Mouse (Mus musculus) embryonic facial prominence, embryonic 11.5 days (tissue): Measurements from ENCODE around the gene Fam20b. TPM values are rescaled to one million over a fixed set of nuclear protein-coding genes. Genes with fewer than 3 reads are reported as not detected.

Experiments used
- ATAC-seq: fragments of 200-750 bp; cut with Nextera tagmentation; replicated peaks from 2 replicates; pipeline ENCODE4 v1.8.0; 2017; ENCODE audit warnings: low read depth; ENCODE audit not compliant: insufficient number of reproducible peaks, low FRiP score, low TSS enrichment
- DNase-seq: peaks from one replicate; pipeline ENCODE4 v3.0.0-alpha.2; 2015; ENCODE audit warnings: low spot score
- H3K27ac ChIP-seq: fragments of 300-500 bp; sonication (generic); replicated peaks from 2 replicates; pipeline ENCODE4 v1.5.1; 2014; ENCODE audit warnings: mild to moderate bottlenecking, low read depth, low read length, control low read depth
- H3K27me3 ChIP-seq: fragments of 300-500 bp; sonication (generic); 2 replicates; pipeline ENCODE4 v1.6.1; 2014; ENCODE audit warnings: mild to moderate bottlenecking, low read length, moderate library complexity, mixed read lengths; ENCODE audit not compliant: control insufficient read depth, insufficient read depth
- H3K36me3 ChIP-seq: fragments of 300-500 bp; sonication (generic); replicated peaks from 2 replicates; pipeline ENCODE4 v1.6.1; 2014; ENCODE audit warnings: low read depth, mild to moderate bottlenecking, low read length, moderate library complexity, mixed read lengths; ENCODE audit not compliant: control insufficient read depth, insufficient read depth
- H3K4me1 ChIP-seq: fragments of 300-500 bp; sonication (generic); 2 replicates; pipeline ENCODE4 v1.6.1; 2014; ENCODE audit warnings: low read length, mixed read lengths; ENCODE audit not compliant: control insufficient read depth, insufficient read depth
- H3K4me2 ChIP-seq: fragments of 300-500 bp; sonication (generic); 2 replicates; pipeline ENCODE4 v1.6.1; 2014; ENCODE audit warnings: low read depth, mild to moderate bottlenecking, control low read depth, low read length, moderate library complexity
- H3K4me3 ChIP-seq: fragments of 300-500 bp; sonication (generic); 2 replicates; pipeline ENCODE4 v1.5.1; 2014; ENCODE audit warnings: low read depth, low read length, control low read depth
- H3K9ac ChIP-seq: fragments of 300-500 bp; sonication (generic); replicated peaks from 2 replicates; pipeline ENCODE4 v1.6.1; 2014; ENCODE audit warnings: mild to moderate bottlenecking, control low read depth, low read length
- H3K9me3 ChIP-seq: fragments of 300-500 bp; sonication (generic); replicated peaks from 2 replicates; pipeline ENCODE4 v1.6.1; 2016; ENCODE audit warnings: mild to moderate bottlenecking, low read length, inconsistent platforms, mixed read lengths; ENCODE audit not compliant: control insufficient read depth
- WGBS: fragments of 180-500 bp; shearing (Covaris S2); extraction: QIAGEN DNeasy Blood & Tissue Kit; methylation state at CpG from one replicate; pipeline ENCODE4 v1.1.7; 2014; 5-methylcytosine and 5-hydroxymethylcytosine counted together
- polyA plus RNA-seq: library from polyadenylated mRNA; unstranded; fragments of >200 nt; fragmentation: Nextera tagmentation; extraction: Ambion mirVana; gene quantifications from 2 replicates; pipeline ENCODE4 v1.2.1, GENCODE M21; 2014

Gene Fam20b
- polyA plus RNA-seq, 1 experiment from 2014 or later: 24.0 TPM

GRCm38 (mm10) chr1:156648705-156649104 lies 70.2 kb downstream of the Fam20b start:
- DNase-seq: no peak
- Histone ChIP-seq H3K4me2 (no peak overlapping the region), H3K4me3 (no peak overlapping the region), H3K27me3 (no peaks in the 10 kb centered on the region), H3K36me3 (no peaks in the 10 kb centered on the region), H3K27ac (no peak overlapping the region), H3K9me3 (no peaks in the 10 kb centered on the region), H3K4me1 (no peaks in the 10 kb centered on the region), H3K9ac (no peak overlapping the region)
- no peak for ATAC-seq
- 49% methylated on average over 2 of the region's 2 CpGs for WGBS

DNA sequence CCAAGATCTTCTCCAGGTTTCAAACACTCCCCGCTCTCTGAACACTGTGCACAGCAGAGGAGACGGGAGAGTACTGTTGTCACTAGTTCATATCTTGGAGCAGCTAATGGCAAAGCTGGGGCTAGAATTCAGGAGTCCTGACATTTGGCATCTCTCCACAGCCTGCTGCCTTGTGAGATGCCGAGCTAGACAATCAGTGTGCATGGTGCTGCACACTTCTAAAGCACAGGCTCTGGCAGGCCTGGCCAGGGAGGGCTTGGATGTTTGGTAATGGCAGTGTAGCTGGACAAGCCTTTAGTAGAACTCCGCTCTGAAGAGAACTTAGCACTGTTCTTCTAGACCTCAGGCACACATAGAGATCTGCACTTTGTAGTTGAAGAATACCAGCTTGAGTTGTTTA lies 72.9 kb downstream of the Fam20b start:
- H3K9me3 ChIP-seq: no peaks in the 10 kb centered on the region
- ATAC-seq (no peak), DNase-seq (no peak)
- no peaks in the 10 kb centered on the region for H3K36me3 ChIP-seq
- H3K4me2 ChIP-seq: no peak overlapping the region
- no peak overlapping the region for H3K27ac ChIP-seq
- H3K9ac ChIP-seq: no peak overlapping the region
- no peaks in the 10 kb centered on the region for H3K4me1 ChIP-seq
- 90% methylated on average over 4 of the region's 4 CpGs for WGBS
- no peak overlapping the region for H3K4me3 ChIP-seq
- no peaks in the 10 kb centered on the region for H3K27me3 ChIP-seq

- Histone ChIP-seq H3K4me1 (no peaks in the 10 kb centered on the region), H3K4me3 (no peak overlapping the region), H3K9ac (no peak overlapping the region), H3K9me3 (no peaks in the 10 kb centered on the region), H3K4me2 (no peak overlapping the region), H3K36me3 (no peaks in the 10 kb centered on the region; the same call in 1 of the 2 replicates), H3K27me3 (no peaks in the 10 kb centered on the region), H3K27ac (no peak overlapping the region)
- DNase-seq (no peak), ATAC-seq (no peak)
- WGBS: 72% methylated on average over 13 of the region's 13 CpGs
Observed at GRCm38 (mm10) chr1:156644780-156645523, 73.9 kb downstream of the Fam20b start.

- 47% methylated on average over 10 of the region's 10 CpGs for WGBS
- H3K36me3 ChIP-seq: no peaks in the 10 kb centered on the region; the same call in 1 of the 2 replicates
Observed at GRCm38 (mm10) chr1:156644061-156644460, 74.8 kb downstream of the Fam20b start.

GRCm38 (mm10) chr1:156642813-156643212 lies 76.1 kb downstream of the Fam20b start:
- H3K27me3 ChIP-seq: no peaks in the 10 kb centered on the region
- H3K4me2 ChIP-seq: no peak overlapping the region
- 65% methylated on average over 12 of the region's 12 CpGs for WGBS
- no peak overlapping the region for H3K4me3 ChIP-seq
- no peak for DNase-seq
- H3K9ac ChIP-seq: no peak overlapping the region
- no peaks in the 10 kb centered on the region for H3K9me3 ChIP-seq
- H3K27ac ChIP-seq: no peak overlapping the region
- H3K4me1 ChIP-seq: no peaks in the 10 kb centered on the region
- no peak for ATAC-seq
- no peaks in the 10 kb centered on the region; the same call in 1 of the 2 replicates for H3K36me3 ChIP-seq

More at GRCm38 (mm10) chr1:156644061-156644460, 74.8 kb downstream of the Fam20b start:
- Histone ChIP-seq H3K9me3 (no peaks in the 10 kb centered on the region), H3K4me1 (no peaks in the 10 kb centered on the region), H3K27ac (no peak overlapping the region), H3K4me3 (no peak overlapping the region), H3K27me3 (no peaks in the 10 kb centered on the region), H3K4me2 (no peak overlapping the region), H3K9ac (no peak overlapping the region)
- DNase-seq (no peak), ATAC-seq (no peak)

DNA sequence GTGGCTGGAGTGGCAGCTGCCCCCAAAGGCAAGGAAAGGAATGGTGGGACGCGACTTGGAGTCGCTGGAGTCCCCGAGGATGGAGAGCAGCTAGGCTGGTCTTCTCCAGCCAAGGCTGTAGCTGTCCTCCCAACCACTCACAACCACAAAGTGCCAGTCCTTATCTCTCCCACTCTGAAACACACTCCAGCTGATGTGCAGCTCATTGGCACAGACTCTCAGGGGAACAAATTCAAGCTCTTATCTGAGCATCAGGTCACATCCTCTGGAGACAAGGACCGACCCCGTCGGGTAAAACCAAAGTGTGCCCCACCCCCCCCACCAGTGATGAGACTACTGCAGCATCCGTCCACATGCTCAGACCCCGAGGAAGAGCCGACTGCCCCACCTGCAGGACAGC lies 77.1 kb downstream of the Fam20b start:
- Histone ChIP-seq H3K4me3 (no peak overlapping the region), H3K9ac (no peak overlapping the region), H3K4me1 (no peaks in the 10 kb centered on the region), H3K27ac (no peak overlapping the region), H3K9me3 (no peaks in the 10 kb centered on the region), H3K36me3 (no peaks in the 10 kb centered on the region; the same call in 1 of the 2 replicates), H3K4me2 (no peak overlapping the region), H3K27me3 (no peaks in the 10 kb centered on the region)
- WGBS: 85% methylated on average over 10 of the region's 10 CpGs
- no peak for DNase-seq
- no peak for ATAC-seq

- Histone ChIP-seq H3K36me3 (no peaks in the 10 kb centered on the region; the same call in 1 of the 2 replicates), H3K4me2 (no peak overlapping the region), H3K4me3 (no peak overlapping the region), H3K27me3 (no peaks in the 10 kb centered on the region), H3K4me1 (no peaks in the 10 kb centered on the region), H3K9ac (no peak overlapping the region), H3K27ac (no peak overlapping the region), H3K9me3 (no peaks in the 10 kb centered on the region)
- DNase-seq (no peak), ATAC-seq (no peak)
- 77% methylated on average over 4 of the region's 4 CpGs for WGBS
Observed at GRCm38 (mm10) chr1:156640577-156640976, 78.3 kb downstream of the Fam20b start.

- DNase-seq (no peak), ATAC-seq (no peak)
- Histone ChIP-seq H3K9me3 (no peaks in the 10 kb centered on the region), H3K4me2 (no peak overlapping the region), H3K36me3 (no peaks in the 10 kb centered on the region; the same call in 1 of the 2 replicates), H3K27me3 (no peaks in the 10 kb centered on the region), H3K4me3 (no peak overlapping the region), H3K9ac (no peak overlapping the region), H3K4me1 (no peaks in the 10 kb centered on the region), H3K27ac (no peak overlapping the region)
- 78% methylated on average over 5 of the region's 5 CpGs for WGBS
Observed at GRCm38 (mm10) chr1:156639455-156639854, 79.4 kb downstream of the Fam20b start.
